Mouse (Mus musculus): Measurements from ENCODE around the gene Henmt1. TPM values are rescaled to one million over a fixed set of nuclear protein-coding genes. Genes with fewer than 3 reads are reported as not detected.

The Henmt1 gene
- polyA plus RNA-seq, 1 experiment from 2014 or later, result 1.8 TPM

- Histone ChIP-seq H3K9me3 (no peaks in the 10 kb centered on the region), H3K4me1 (no peaks in the 10 kb centered on the region), H3K4me3 (no peak overlapping the region), H3K27me3 (no peaks in the 10 kb centered on the region), H3K36me3 (peaks cover 54% of the 10 kb centered on the region), H3K4me2 (no peak overlapping the region), H3K9ac (no peak overlapping the region), H3K27ac (no peak overlapping the region)
- no peak for ATAC-seq (ENCODE audit: insufficient number of reproducible peaks, insufficient read depth, low FRiP score, low TSS enrichment, low read depth)
- WGBS, result 88% methylated on average over 15 of the region's 15 CpGs
These were observed 35.3 kb downstream of the Henmt1 start for GRCm38 (mm10) chr3:108974920-108975485.

- H3K27me3 ChIP-seq, result no peaks in the 10 kb centered on the region
- no peak overlapping the region for H3K4me2 ChIP-seq
- whole genome bisulfite sequencing, result 94% methylated on average over 13 of the region's 13 CpGs
- H3K27ac ChIP-seq, result no peak overlapping the region
- H3K4me1 ChIP-seq, result no peaks in the 10 kb centered on the region
- H3K9me3 ChIP-seq, result no peaks in the 10 kb centered on the region
- peaks cover 59% of the 10 kb centered on the region for H3K36me3 ChIP-seq
- H3K4me3 ChIP-seq, result no peak overlapping the region
- H3K9ac ChIP-seq, result no peak overlapping the region
- ATAC-seq (ENCODE audit: insufficient number of reproducible peaks, insufficient read depth, low FRiP score, low TSS enrichment, low read depth), result no peak
These were observed 37.8 kb downstream of the Henmt1 start for GRCm38 (mm10) chr3:108977340-108978030.

GRCm38 (mm10) chr3:108981946-108982345 is 42.3 kb downstream of the Henmt1 start:
- Histone ChIP-seq H3K9ac (no peak overlapping the region), H3K4me3 (no peak overlapping the region), H3K9me3 (no peaks in the 10 kb centered on the region), H3K4me1 (no peaks in the 10 kb centered on the region), H3K4me2 (no peak overlapping the region), H3K27ac (no peak overlapping the region), H3K36me3 (peaks cover 58% of the 10 kb centered on the region), H3K27me3 (no peaks in the 10 kb centered on the region)
- 84% methylated on average over 6 of the region's 6 CpGs for WGBS
- no peak for ATAC-seq (ENCODE audit: insufficient number of reproducible peaks, insufficient read depth, low FRiP score, low TSS enrichment, low read depth)

GRCm38 (mm10) chr3:108983989-108984388 is 44.3 kb downstream of the Henmt1 start:
- 78% methylated on average over 5 of the region's 5 CpGs for WGBS

GRCm38 (mm10) chr3:108986534-108986933 is 46.9 kb downstream of the Henmt1 start:
- H3K4me3 ChIP-seq, result no peak overlapping the region
- peaks cover 41% of the 10 kb centered on the region for H3K36me3 ChIP-seq
- no peak for ATAC-seq (ENCODE audit: insufficient number of reproducible peaks, insufficient read depth, low FRiP score, low TSS enrichment, low read depth)
- no peak overlapping the region for H3K9ac ChIP-seq
- no peaks in the 10 kb centered on the region for H3K27me3 ChIP-seq
- no peak overlapping the region for H3K4me2 ChIP-seq
- no peak overlapping the region for H3K27ac ChIP-seq
- H3K9me3 ChIP-seq, result no peaks in the 10 kb centered on the region
- 71% methylated on average over 1 of the region's 1 CpGs for WGBS
- H3K4me1 ChIP-seq, result no peaks in the 10 kb centered on the region

More at GRCm38 (mm10) chr3:108983989-108984388, 44.3 kb downstream of the Henmt1 start:
- Histone ChIP-seq H3K27me3 (no peaks in the 10 kb centered on the region), H3K4me2 (no peak overlapping the region), H3K27ac (no peak overlapping the region), H3K9ac (no peak overlapping the region), H3K36me3 (peaks cover 47% of the 10 kb centered on the region), H3K9me3 (no peaks in the 10 kb centered on the region), H3K4me3 (no peak overlapping the region), H3K4me1 (no peaks in the 10 kb centered on the region)
- ATAC-seq (ENCODE audit: insufficient number of reproducible peaks, insufficient read depth, low FRiP score, low TSS enrichment, low read depth), result no peak

- Histone ChIP-seq H3K4me1 (no peaks in the 10 kb centered on the region), H3K9ac (no peak overlapping the region), H3K4me2 (no peak overlapping the region), H3K36me3 (peaks cover 46% of the 10 kb centered on the region), H3K4me3 (no peak overlapping the region), H3K9me3 (no peaks in the 10 kb centered on the region), H3K27me3 (no peaks in the 10 kb centered on the region), H3K27ac (no peak overlapping the region)
- WGBS, result 82% methylated on average over 12 of the region's 12 CpGs
- no peak for ATAC-seq (ENCODE audit: insufficient number of reproducible peaks, insufficient read depth, low FRiP score, low TSS enrichment, low read depth)
These were observed 47.5 kb downstream of the Henmt1 start for GRCm38 (mm10) chr3:108987009-108987659.

- no peak overlapping the region for H3K4me3 ChIP-seq
- 80% methylated on average over 9 of the region's 9 CpGs for WGBS
- no peak overlapping the region for H3K4me2 ChIP-seq
- no peaks in the 10 kb centered on the region for H3K27me3 ChIP-seq
- no peak overlapping the region for H3K9ac ChIP-seq
- H3K9me3 ChIP-seq, result no peaks in the 10 kb centered on the region
- no peaks in the 10 kb centered on the region for H3K4me1 ChIP-seq
- peaks cover 45% of the 10 kb centered on the region for H3K36me3 ChIP-seq
- no peak overlapping the region for H3K27ac ChIP-seq
- no peak for ATAC-seq (ENCODE audit: insufficient number of reproducible peaks, insufficient read depth, low FRiP score, low TSS enrichment, low read depth)
These were observed 50.4 kb downstream of the Henmt1 start for GRCm38 (mm10) chr3:108989971-108990548.

GRCm38 (mm10) chr3:108994477-108994876 is 54.8 kb downstream of the Henmt1 start:
- no peak overlapping the region for H3K4me2 ChIP-seq
- H3K4me1 ChIP-seq, result no peaks in the 10 kb centered on the region
- H3K4me3 ChIP-seq, result no peak overlapping the region
- H3K9me3 ChIP-seq, result no peaks in the 10 kb centered on the region
- no peak for ATAC-seq (ENCODE audit: insufficient number of reproducible peaks, insufficient read depth, low FRiP score, low TSS enrichment, low read depth)
- H3K36me3 ChIP-seq, result peaks cover 31% of the 10 kb centered on the region
- 93% methylated on average over 2 of the region's 2 CpGs for WGBS
- no peaks in the 10 kb centered on the region for H3K27me3 ChIP-seq
- H3K27ac ChIP-seq, result no peak overlapping the region
- H3K9ac ChIP-seq, result no peak overlapping the region

- Histone ChIP-seq H3K9me3 (no peaks in the 10 kb centered on the region), H3K4me1 (no peaks in the 10 kb centered on the region), H3K9ac (no peak overlapping the region), H3K4me3 (no peak overlapping the region), H3K4me2 (no peak overlapping the region), H3K27ac (no peak overlapping the region), H3K27me3 (no peaks in the 10 kb centered on the region), H3K36me3 (peaks cover 26% of the 10 kb centered on the region)
- WGBS, result 87% methylated on average over 2 of the region's 2 CpGs
- ATAC-seq (ENCODE audit: insufficient number of reproducible peaks, insufficient read depth, low FRiP score, low TSS enrichment, low read depth), result no peak
These were observed 55.7 kb downstream of the Henmt1 start for GRCm38 (mm10) chr3:108995379-108995778.

- Histone ChIP-seq H3K4me1 (no peaks in the 10 kb centered on the region), H3K27ac (no peak overlapping the region), H3K36me3 (peaks cover 29% of the 10 kb centered on the region; the same call in 1 of the 2 replicates), H3K4me2 (no peak overlapping the region), H3K9me3 (no peaks in the 10 kb centered on the region), H3K4me3 (no peak overlapping the region), H3K9ac (no peak overlapping the region), H3K27me3 (no peaks in the 10 kb centered on the region)
- 76% methylated on average over 11 of the region's 11 CpGs for WGBS
- ATAC-seq (ENCODE audit: insufficient number of reproducible peaks, insufficient read depth, low FRiP score, low TSS enrichment, low read depth), result no peak
These were observed 57.6 kb downstream of the Henmt1 start for GRCm38 (mm10) chr3:108997284-108997683.

- Histone ChIP-seq H3K4me3 (no peak overlapping the region), H3K4me2 (no peak overlapping the region), H3K27ac (no peak overlapping the region), H3K9me3 (no peaks in the 10 kb centered on the region), H3K9ac (no peak overlapping the region), H3K36me3 (peaks cover 28% of the 10 kb centered on the region; the same call in 1 of the 2 replicates), H3K27me3 (no peaks in the 10 kb centered on the region), H3K4me1 (no peaks in the 10 kb centered on the region)
- ATAC-seq (ENCODE audit: insufficient number of reproducible peaks, insufficient read depth, low FRiP score, low TSS enrichment, low read depth), result no peak
- 66% methylated on average over 4 of the region's 4 CpGs for WGBS
These were observed 58.1 kb downstream of the Henmt1 start for GRCm38 (mm10) chr3:108997762-108998161.

All from embryonic facial prominence, embryonic 13.5 days (tissue).